Mouse (Mus musculus) liver, postnatal 0 days (tissue): ENCODE measurements around the gene Hc.

ENCODE experiments used
- CTCF ChIP-seq: sonication (generic); IDR thresholded peaks from 2 replicates; pipeline ENCODE4 v1.5.1; 2016; ENCODE audit warnings: antibody characterized with exemption, low read depth
- EP300 ChIP-seq: IDR thresholded peaks from 2 replicates; pipeline ENCODE4 v1.6.1; 2016; ENCODE audit warnings: antibody characterized with exemption, low read depth, mild to moderate bottlenecking

GRCm38 (mm10) chr2:34987595-34987994 lies 73.6 kb downstream of the Hc start:
- TF ChIP-seq CTCF (no peak), EP300 (no peak)
